Mouse (Mus musculus) cerebellum, adult 9-11 months (tissue): Measurements from ENCODE around the gene Gli2.

Source experiments
- DNase-seq: peaks from one replicate; pipeline ENCODE4 v3.0.0; 2022

Gene Gli2

DNA sequence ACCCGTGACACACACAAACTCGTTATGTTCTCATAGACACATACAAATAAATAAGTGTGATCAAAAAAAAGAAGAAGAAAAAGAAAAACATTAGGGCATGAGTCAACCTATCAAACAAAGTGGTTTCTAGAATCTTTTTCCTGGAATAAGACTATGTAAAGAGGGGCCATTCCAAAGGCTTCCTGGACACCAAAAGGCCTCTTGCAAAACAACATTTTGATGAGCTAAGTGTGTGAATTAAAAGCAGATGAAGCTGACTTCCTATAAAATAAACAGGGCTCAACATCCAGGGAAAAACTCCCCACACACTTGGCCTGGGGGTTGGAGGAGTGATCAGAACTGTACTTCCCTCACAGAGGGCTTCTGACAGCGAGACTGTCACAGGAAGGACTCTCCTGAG is 155.1 kb downstream of the Gli2 start:
- no peak for DNase-seq

DNA sequence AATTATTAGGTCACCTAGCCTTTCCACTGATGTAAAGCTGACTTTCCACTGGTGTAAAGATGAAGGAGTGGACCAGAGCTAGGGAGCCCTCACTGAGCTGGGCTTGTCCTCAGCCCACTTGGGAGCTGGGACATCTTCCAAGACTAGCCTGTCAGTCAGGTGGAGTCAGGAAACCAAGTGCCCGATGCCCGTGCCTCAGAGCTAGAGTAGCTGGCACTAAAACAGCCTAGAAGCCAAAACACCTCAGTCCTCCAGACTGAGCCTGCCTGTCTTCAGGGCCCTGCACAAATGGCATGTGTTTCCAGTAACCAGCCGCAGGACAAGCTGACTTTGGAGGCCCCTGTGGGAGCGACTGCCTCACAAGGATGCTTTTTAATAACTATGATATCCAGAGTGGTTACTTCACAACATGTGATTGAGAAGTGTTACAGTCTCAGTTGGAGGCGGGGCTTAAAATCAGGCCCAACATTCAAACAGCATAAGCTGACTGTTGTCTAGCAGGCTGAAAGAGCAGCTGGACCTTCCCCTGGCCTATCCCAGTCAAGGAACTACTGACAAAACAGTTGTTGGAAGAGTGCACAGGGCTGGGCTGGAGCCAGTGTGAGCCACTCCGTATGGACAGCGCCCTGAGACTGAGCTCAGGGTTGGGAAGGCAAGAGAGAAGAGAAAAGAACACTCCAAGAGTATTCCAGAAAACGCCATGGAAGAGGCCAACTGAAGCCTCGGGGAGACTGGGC is 158.2 kb downstream of the Gli2 start:
- no peak for DNase-seq

DNA sequence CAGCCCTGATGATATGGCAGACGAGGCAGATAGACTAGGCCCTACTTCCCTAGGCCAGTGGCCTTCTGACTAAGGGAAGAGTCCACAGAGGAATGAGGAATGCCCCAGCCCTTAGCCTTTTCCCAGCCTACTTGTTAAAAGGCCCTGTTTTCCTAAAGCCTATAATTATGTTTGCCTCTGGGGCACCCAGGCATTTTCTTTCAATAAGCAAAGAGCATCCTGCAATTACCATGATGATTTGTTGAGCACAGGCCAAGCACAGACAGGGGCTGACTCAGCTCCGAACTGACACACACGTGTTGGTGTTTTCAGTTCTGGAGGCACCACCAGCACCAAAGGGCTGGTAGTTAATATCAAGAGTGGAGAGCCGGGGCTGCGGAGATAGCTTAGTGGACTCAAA is 162.0 kb downstream of the Gli2 start:
- DNase-seq: no peak

DNA sequence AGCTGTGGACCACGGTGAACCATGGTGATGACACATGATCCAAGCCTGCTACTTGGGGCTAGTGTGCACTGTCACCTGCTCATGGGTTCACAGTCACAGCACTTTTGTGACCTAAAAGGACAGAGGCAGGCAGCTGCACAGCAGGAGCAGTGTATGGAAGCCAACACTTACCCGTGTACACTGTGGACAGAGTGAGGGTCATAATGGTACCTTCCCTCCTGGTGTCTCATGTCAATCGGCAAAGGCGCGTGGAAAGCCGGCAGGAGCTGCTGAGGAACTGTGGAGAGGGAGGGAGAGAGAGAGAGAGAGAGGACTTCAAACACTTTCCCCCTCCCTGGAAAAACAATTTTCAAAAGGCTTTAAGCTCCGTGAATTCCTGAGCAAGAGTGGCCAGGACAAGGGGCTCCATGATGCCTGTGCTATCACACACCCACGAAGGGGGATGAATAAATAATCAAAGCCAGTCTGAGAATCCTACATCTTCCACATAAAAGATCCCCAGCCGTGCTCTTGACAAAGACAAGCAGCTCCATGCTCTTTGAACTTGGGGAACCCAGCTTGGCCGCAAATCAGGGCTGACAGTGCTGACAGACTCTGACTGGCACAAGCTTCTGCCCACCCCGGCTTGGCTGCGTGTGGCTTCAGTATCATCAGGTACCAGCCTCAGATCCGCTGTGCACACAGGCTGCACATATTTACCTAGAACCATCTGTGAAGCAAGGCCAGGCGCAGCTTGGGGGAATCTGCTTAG is 163.1 kb downstream of the Gli2 start:
- DNase-seq: no peak

DNA sequence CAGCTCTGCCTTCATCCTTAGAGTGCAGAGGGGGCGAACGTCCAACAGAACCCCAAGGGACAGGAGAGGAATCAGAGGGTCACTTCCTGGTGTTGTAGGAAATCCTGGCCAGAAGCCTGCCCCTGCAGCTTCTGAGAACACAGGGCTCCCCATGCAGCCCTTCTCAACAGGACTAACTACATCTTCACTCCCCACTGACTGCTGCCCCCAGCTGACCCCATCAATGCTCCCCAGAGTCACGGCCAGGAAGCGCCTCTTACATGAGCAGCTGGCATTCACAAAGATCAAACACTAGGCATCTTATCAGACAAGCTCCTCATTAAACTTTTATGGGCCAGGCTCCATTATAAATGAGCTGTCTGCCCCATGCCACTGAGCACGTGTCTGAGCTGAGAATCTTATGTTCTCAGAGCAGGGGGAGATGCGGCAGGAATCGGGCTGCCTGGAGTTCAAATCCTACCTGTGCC is 172.6 kb downstream of the Gli2 start:
- DNase-seq: no peak

DNA sequence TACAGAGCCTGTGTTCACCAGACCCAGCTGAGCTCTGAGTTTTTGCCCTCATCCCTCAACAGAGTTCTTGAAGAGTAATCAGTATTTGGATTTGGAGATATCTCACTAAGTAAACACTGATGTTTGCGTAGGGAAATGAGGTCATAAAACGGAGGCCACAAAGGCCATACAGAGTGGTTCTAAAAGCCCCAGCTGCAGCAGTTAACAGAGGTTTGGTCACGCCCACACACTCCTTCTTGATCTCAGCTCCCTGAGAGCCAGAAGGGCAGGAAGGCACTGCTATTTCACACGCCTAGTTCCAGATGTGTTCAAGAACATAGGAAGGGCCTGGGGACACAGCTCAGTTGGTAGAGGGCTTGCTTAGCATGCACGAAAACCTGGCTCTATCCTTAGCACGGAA is 175.1 kb downstream of the Gli2 start:
- DNase-seq: no peak

DNA sequence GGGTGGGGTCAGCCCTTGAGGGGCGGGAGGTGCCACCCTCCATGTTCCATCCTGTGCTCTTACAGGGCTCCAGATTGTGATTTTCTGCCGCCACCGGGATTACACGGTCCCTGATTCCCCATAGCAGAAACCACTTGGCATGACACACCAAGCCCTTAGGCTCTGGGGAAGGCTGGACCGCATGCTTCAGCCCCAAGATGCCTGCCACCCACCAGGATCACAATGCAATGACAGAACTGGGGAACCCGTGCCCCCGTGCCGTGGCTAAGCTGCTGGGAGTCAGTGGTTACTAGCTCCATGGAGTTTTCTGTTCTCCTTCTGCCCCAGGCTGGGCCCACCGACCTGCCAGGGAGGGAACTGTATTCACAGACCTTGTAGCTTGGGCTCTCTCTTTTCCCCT is 178.2 kb downstream of the Gli2 start:
- DNase-seq: no peak

DNA sequence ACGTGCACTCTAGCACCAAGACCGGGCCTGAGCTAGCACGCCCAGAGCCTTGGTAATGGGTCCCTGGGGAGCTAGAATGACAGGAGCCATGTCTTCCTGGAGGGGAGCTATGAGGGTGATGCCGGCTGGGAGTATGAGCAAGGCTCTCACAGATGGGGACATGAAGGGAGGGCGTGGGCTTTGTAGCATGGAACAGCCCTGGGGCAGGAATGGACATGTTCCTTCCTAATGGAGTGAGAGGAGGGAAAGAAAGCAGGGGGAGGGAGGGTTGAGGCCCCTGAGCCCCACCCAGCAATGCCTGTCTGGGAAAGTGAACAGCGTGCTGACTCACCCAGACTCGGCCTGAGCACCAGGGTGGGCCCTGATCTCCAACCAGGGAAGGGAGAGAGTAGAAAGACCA is 179.9 kb downstream of the Gli2 start:
- no peak for DNase-seq

DNA sequence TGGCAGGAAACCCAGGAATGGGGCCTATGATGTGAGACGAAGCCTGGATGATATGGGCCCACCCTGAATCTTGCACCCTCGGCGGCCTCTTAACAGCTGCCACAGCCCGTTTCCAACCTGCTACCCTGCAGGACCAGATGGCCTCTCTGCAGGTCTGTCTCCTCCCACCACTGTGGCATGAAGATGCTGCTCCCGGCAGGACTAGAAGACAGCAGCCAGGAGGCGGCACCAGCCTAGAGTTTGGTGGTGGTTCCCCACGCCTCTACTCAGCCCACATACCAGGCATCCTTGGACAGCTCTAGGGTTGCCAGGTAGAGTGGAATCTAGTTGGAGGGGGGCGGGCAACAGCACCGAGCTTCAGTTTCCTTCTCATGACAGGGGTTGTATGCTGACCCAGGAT is 188.7 kb downstream of the Gli2 start:
- DNase-seq: peak; percentile 83

DNA sequence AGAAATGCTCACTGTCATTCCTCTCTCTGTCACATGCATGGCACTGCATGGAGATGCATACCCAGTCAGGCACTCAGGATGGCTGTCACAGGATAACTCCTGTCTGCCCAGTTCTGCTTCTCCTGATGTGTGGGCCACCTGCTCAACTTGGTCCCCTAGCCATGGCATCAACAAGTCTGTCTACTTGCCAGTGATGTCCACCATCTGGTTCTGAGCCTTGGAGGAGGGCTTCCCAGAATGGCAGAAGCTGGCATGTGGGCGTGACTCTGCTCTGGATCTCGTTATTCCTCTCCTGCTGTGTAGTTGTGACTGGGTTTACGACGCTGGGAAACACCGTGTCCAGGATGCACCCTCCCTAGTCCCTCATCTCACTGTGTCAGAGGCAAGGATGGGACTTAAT is 189.4 kb downstream of the Gli2 start:
- peak; percentile 43 for DNase-seq

DNA sequence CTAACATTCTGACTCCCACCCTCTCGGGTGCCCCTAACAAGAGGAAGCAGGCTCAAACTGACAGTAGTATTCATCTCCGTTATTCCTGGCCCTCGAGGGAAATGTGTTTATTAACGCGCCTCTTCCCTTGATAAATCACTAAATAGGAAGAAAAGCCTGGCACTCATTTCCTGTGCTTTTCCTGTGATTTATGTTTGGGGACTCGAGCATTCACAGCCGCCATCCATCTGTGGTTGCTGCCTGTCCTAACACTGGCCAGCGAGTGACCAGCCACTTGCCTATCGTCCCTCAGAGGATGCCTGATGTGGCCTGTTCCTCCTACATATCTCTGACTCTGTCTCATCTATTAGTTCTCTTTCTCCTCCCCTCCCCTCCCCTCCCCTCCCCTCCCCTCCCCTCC is 195.3 kb downstream of the Gli2 start:
- DNase-seq: no peak

DNA sequence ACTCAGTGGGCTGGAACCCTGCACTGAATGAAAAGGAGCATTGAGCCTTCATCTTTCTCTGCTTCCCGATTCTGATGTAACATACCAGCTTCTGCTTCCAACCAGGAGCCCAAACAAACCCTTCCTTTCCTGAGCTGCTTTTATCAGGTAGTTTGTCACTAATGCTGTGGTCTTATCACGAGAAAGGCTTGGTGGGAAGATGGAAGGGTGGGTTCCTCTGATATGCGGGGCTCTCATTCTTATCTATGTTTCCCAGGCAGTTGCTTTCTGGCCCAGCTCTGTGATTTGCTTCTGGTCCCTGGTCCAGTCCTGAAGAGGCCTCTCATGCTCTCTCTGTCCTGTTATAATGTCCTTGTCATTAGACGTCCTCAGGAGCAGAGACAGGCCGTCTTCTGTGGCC is 222.8 kb downstream of the Gli2 start:
- DNase-seq: no peak

DNA sequence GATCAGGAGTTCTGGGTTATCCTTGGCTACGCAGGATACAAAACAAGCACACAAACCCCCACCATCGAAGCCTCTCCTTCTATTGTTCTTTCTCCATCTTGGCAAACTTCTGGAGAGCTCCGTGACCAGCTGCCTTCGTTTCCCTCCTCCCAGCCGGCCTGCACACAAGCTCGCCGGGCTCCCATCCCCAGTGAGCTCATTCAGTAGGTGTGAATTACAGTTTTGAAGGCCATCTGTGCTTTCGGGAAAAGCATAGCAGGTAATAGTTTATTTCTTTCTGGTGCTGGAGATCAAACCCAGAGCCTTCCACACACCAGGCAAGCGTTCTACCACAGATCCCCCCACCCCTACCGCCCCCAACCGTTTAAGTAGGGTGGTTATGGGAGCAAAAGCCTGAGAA is 226.8 kb downstream of the Gli2 start:
- DNase-seq: no peak

DNA sequence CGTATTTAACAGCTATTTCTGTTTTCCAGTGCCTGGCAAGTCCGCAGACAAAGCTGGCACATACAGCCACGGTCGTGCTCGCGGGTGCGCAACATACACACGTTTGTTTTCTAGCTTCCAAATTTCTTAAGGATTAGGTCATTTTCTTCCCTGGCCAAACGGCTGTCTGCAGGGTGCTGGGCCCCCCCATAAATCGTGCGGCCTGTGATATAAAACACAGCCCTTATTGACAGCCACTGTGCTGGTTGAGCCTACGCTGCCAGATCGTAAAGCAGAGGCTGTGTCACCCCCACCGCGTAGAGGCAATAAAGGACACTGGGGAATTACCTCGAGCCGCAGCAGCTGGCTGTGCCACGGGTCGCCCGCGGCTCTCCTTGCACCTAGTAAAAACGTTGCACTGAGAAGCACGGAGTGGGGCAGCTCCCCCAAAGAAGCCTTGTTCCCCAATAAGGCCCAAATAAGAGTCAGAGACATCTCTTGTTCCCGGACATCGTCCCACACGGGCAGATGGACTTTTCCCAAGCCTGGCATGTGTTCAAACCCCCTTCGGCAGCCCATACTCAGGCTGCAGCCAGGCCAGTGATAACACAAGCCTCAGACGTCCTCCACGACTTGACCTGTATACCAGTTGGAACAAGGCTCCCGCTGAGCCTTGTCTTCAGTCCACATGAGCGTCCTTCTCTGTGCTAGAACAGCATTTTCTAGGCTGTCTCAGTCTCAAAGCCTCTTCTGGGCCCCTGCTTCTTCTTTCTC is 227.8 kb downstream of the Gli2 start:
- no peak for DNase-seq

DNA sequence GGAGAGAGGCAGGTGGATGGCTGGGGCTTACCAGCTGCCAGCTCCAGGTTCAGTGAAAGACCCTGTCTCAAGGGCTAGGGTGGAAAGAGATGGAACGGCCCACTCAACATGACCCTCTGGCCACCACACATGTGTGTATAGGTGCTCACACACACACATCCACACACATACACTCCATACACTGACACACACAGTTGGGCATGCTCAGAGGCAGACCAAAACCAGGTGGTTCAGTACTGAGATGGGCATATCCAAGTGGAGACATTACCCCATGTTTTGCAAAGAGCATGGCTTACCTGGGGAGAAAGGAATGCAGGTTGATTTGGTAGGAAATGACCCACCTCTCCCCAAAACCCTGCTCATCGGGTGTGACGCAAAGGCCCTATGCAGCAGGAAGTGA is 228.4 kb downstream of the Gli2 start:
- DNase-seq: no peak

DNA sequence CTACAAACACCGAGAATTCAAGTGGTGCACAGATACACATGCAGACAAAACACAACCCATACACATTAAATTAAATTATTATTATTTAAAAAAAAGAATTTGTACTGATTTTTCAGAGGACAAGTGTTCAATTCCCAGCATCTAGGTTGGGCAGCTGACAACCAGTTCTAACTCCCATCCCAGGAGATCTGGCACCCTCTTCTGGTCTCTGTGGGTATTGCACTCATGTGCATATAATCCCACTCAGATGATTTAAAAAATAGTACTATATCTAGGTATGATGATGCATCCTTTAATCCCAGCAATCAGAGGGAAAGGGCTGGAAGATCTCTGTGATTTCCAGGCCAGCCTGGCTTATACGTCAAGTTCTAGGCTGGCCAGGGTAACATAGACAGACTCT is 231.2 kb downstream of the Gli2 start:
- DNase-seq: no peak

DNA sequence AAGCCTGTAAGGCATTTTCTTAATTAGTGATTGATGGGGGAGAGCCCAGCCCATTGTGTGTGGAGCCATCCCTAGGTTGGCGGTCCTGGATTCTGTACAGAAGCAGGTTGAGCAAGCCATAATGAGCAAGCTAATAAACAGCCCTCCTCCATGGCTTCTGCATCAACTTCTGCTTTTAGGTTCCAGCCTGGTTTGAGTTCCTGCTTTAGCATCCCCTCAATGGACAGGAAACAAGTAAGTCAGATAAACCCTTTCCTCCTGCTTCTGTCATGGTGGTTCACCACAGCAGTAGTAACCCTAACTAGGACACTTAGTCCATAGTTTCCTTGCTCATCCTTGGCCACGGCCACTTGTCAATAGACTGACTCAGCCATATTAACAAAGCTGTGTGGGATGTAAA is 238.4 kb downstream of the Gli2 start:
- DNase-seq: no peak

DNA sequence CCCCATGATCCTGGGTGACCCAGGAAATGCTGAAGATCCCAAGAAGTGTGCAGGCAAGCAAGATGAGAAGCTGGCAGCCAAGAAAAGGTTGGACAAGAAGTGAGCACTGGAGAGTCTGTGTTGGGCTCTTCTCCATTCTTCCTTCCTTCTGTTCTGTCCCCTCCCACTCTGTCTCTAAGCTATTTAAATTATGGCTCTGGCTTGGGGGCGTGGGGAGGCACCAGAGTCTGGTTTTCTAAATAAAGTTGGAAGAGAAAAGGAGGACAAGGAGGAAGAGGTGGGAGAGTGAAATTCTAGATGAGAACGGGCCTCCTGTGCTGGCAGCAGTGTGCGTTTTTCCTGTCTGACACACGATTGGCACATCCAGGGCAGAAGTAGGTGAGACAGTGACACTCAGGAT is 243.1 kb downstream of the Gli2 start:
- DNase-seq: no peak

DNA sequence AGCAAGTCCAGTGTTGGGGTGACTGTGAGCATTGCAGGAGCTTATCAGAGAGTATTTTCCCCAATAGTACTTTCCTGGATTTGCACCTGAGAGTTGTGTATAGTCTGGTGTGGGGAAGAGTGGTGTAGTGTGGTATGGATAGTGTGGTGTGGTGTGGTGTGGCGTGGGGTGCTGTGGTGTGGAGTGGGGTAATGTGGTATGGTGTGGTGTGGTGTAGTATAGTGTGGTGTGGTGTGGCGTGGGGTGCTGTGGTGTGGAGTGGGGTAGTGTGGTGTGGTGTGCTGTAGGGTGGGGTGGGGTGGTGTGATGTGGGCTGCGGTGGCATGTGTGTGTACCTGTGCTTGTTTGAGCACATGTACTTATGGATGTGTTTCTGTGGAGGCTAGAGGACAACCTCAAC is 246.7 kb downstream of the Gli2 start:
- no peak for DNase-seq

DNA sequence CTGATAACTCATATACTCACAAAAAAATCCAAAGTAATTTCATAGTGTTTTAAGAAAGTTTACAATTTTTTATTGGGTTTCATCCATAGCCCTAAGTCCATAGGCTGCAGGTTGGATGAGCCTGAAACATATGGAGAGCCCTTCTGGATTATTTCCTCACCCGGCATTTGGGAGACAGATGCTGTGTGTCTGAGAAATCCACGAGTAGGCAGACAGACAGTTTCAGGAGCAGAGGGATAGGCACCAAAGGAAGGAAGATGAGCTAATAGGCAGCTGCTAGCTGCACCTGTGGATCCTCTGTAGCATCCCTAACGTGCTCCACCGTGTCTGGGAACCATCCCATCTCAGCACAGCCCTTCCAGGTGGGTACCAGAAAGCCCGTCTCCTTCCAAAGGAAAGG is 251.3 kb downstream of the Gli2 start:
- no peak for DNase-seq

DNA sequence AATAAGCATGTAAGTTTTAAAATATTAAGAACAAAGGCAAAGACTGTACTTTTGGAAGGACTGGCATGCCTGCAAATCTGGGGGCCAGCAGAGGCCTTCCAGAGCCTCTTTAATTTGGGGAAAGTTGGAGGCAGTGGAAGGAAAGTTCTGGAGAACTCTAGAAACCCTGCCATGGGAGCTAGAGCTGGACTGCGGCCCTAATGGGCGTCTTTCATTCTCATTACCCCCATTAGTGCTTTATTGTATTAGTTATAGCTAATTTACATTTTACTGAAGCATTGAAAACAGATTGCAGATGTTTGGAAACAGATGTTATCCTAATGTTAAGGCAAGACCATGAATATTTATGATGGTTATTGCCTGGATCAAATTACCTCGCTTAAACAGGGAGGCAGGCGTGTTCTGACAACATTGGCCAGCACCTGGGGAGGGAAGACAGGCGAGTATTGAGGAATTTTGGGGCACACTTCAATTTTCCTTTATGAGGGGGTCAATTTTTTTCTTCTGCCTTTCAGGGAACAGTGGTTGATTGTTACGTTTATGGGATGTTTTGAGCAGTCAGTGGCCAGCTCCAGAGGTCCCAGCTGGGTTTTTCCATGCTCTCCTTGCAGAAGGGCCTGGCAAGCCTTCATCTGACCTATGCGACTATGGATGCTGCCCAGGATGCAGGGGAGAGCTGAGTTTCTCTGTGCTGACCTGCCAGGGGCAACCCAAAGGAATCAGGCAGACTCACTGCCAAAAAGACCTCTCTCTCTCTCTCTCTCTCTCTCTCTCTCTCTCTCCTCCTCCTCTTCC is 253.9 kb downstream of the Gli2 start:
- no peak for DNase-seq

DNA sequence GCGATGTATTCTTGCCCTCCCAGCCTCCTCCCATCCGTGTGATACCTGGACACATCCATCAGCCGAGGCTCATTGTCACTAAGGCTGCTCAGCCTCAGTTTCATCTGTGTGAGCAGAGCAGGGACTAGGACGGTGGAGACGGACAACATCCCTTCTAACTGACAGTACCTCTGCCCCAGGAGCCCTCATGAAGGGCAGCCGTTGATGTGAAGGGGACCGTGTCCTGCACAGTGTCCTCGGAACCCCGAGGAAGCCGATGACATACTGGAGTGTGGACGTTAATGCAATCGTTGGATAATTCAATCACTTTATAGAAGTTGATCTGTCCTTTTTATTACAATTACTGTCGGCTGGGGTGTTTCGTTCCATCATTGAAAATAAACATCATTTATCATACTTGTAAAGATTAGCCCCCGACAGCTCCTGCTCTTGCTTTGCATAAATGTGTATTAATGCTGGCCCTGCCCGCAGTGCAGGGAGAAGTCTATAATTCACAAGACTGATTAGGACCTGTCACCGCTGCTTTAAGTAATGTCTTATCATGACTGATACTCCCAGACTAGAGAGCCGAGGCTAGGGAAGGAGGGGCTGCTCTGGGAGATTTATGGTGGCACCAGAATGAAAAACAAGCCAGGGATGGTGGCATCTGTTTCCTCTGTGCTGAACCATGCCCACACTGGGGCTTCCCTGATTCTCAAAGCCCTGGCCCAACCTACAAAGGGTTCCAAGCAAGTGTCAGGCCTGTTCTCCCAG is 257.8 kb downstream of the Gli2 start:
- no peak for DNase-seq
